Mouse (Mus musculus) kidney, postnatal 0 days (tissue): ENCODE measurements around the gene 6430628N08Rik. TPM values are rescaled to one million over a fixed set of nuclear protein-coding genes. Genes with fewer than 3 reads are reported as not detected.

Source experiments
- ATAC-seq: fragments of 200-750 bp; cut with Nextera tagmentation; replicated peaks from 2 replicates; pipeline ENCODE4 v1.8.0; 2017; ENCODE audit warnings: low read depth, moderate number of reproducible peaks, moderate TSS enrichment, moderate library complexity; ENCODE audit not compliant: low FRiP score
- DNase-seq: peaks from one replicate; pipeline ENCODE4 v3.0.0-alpha.2; 2016; ENCODE audit warnings: low spot score
- H3K27ac ChIP-seq: fragments of 300-500 bp; sonication (generic); 2 replicates; pipeline ENCODE4 v1.5.1; 2014; ENCODE audit warnings: mild to moderate bottlenecking
- H3K27me3 ChIP-seq: fragments of 300-500 bp; sonication (generic); 2 replicates; pipeline ENCODE4 v1.6.1; 2014; ENCODE audit warnings: low read length, mixed read lengths; ENCODE audit not compliant: insufficient read depth
- H3K36me3 ChIP-seq: fragments of 300-500 bp; sonication (generic); 2 replicates; pipeline ENCODE4 v1.6.1; 2014; ENCODE audit warnings: low read length, mixed read lengths; ENCODE audit not compliant: insufficient read depth
- H3K4me1 ChIP-seq: fragments of 300-500 bp; sonication (generic); replicated peaks from 2 replicates; pipeline ENCODE4 v1.6.1; 2014; ENCODE audit warnings: antibody characterized with exemption, low read length, mixed read lengths; ENCODE audit not compliant: insufficient read depth
- H3K4me2 ChIP-seq: fragments of 300-500 bp; sonication (generic); 2 replicates; pipeline ENCODE4 v1.6.1; 2014; ENCODE audit warnings: mild to moderate bottlenecking, low read length, moderate library complexity, mixed read lengths
- H3K4me3 ChIP-seq: fragments of 300-500 bp; sonication (generic); replicated peaks from 2 replicates; pipeline ENCODE4 v1.5.1; 2014; ENCODE audit warnings: low read depth, low read length
- H3K9ac ChIP-seq: fragments of 300-500 bp; sonication (generic); 2 replicates; pipeline ENCODE4 v1.6.1; 2014; ENCODE audit warnings: low read depth, low read length
- H3K9me3 ChIP-seq: fragments of 300-500 bp; sonication (generic); replicated peaks from 2 replicates; pipeline ENCODE4 v1.6.1; 2016; ENCODE audit warnings: low read length, inconsistent platforms, mixed read lengths
- CTCF ChIP-seq: IDR thresholded peaks from 2 replicates; pipeline ENCODE4 v1.5.1; 2016; ENCODE audit warnings: antibody characterized with exemption, low read depth, mild to moderate bottlenecking, moderate library complexity
- WGBS: fragments of 180-500 bp; shearing (Covaris S2); extraction: QIAGEN DNeasy Blood & Tissue Kit; methylation state at CpG from one replicate; pipeline ENCODE4 v1.1.7; 2014; 5-methylcytosine and 5-hydroxymethylcytosine counted together
- polyA plus RNA-seq: library from polyadenylated mRNA; unstranded; fragments of >200 nt; fragmentation: Nextera tagmentation; extraction: Ambion mirVana; gene quantifications from 2 replicates; pipeline ENCODE4 v1.2.1, GENCODE M21; 2015

Gene 6430628N08Rik
- polyA plus RNA-seq, 1 experiment from 2014 or later: not detected

GRCm38 (mm10) chr4:115908641-115909040 lies 18.2 kb downstream of the 6430628N08Rik start:
- WGBS: 14% methylated on average over 7 of the region's 7 CpGs
- no peak for ATAC-seq
- peaks cover 14% of the 10 kb centered on the region; the same call in 1 of the 2 replicates for H3K27me3 ChIP-seq
- no peaks in the 10 kb centered on the region for H3K4me1 ChIP-seq
- no peak overlapping the region for H3K27ac ChIP-seq
- H3K4me3 ChIP-seq: no peak overlapping the region
- DNase-seq: no peak
- no peak for TF ChIP-seq CTCF
- H3K9me3 ChIP-seq: no peaks in the 10 kb centered on the region
- H3K4me2 ChIP-seq: no peak overlapping the region
- H3K36me3 ChIP-seq: no peaks in the 10 kb centered on the region
- H3K9ac ChIP-seq: no peak overlapping the region

GRCm38 (mm10) chr4:115911586-115911985 lies 21.1 kb downstream of the 6430628N08Rik start:
- no peaks in the 10 kb centered on the region for H3K4me1 ChIP-seq
- H3K36me3 ChIP-seq: no peaks in the 10 kb centered on the region
- WGBS: 2% methylated on average over 4 of the region's 4 CpGs
- no peak overlapping the region for H3K9ac ChIP-seq
- H3K27ac ChIP-seq: no peak overlapping the region
- H3K9me3 ChIP-seq: no peaks in the 10 kb centered on the region
- no peak overlapping the region for H3K4me2 ChIP-seq
- TF ChIP-seq CTCF: no peak
- no peak for ATAC-seq
- DNase-seq: no peak
- peaks cover 16% of the 10 kb centered on the region for H3K27me3 ChIP-seq
- no peak overlapping the region for H3K4me3 ChIP-seq

- DNase-seq (no peak), ATAC-seq (no peak)
- WGBS: 59% methylated on average over 16 of the region's 16 CpGs
Measured at GRCm38 (mm10) chr4:115919911-115920310, 29.4 kb downstream of the 6430628N08Rik start.

GRCm38 (mm10) chr4:115922688-115923087 lies 32.2 kb downstream of the 6430628N08Rik start:
- no peak for TF ChIP-seq CTCF
- no peaks in the 10 kb centered on the region for H3K4me1 ChIP-seq
- H3K9ac ChIP-seq: no peak overlapping the region
- DNase-seq (no peak), ATAC-seq (no peak)
- H3K4me3 ChIP-seq: no peak overlapping the region
- 84% methylated on average over 5 of the region's 5 CpGs for WGBS
- no peaks in the 10 kb centered on the region for H3K36me3 ChIP-seq
- H3K27ac ChIP-seq: no peak overlapping the region
- peaks cover 19% of the 10 kb centered on the region for H3K27me3 ChIP-seq
- no peaks in the 10 kb centered on the region for H3K9me3 ChIP-seq
- H3K4me2 ChIP-seq: no peak overlapping the region

More at GRCm38 (mm10) chr4:115919911-115920310, 29.4 kb downstream of the 6430628N08Rik start:
- Histone ChIP-seq H3K9ac (no peak overlapping the region), H3K36me3 (no peaks in the 10 kb centered on the region), H3K9me3 (no peaks in the 10 kb centered on the region), H3K4me2 (no peak overlapping the region), H3K4me1 (no peaks in the 10 kb centered on the region), H3K27ac (no peak overlapping the region), H3K27me3 (peaks cover 30% of the 10 kb centered on the region), H3K4me3 (no peak overlapping the region)
- TF ChIP-seq CTCF: no peak

GRCm38 (mm10) chr4:115923262-115923880 lies 32.9 kb downstream of the 6430628N08Rik start:
- no peaks in the 10 kb centered on the region for H3K9me3 ChIP-seq
- WGBS: 59% methylated on average over 16 of the region's 16 CpGs
- DNase-seq (no peak), ATAC-seq (no peak)
- no peaks in the 10 kb centered on the region for H3K36me3 ChIP-seq
- no peak overlapping the region for H3K27ac ChIP-seq
- H3K4me3 ChIP-seq: no peak overlapping the region
- H3K4me2 ChIP-seq: no peak overlapping the region
- H3K27me3 ChIP-seq: peaks cover 14% of the 10 kb centered on the region
- no peak overlapping the region for H3K9ac ChIP-seq
- H3K4me1 ChIP-seq: no peaks in the 10 kb centered on the region
- TF ChIP-seq CTCF: no peak

GRCm38 (mm10) chr4:115927637-115928036 lies 37.2 kb downstream of the 6430628N08Rik start:
- H3K4me3 ChIP-seq: no peak overlapping the region
- no peak for ATAC-seq
- H3K9me3 ChIP-seq: no peaks in the 10 kb centered on the region
- no peak overlapping the region for H3K9ac ChIP-seq
- no peaks in the 10 kb centered on the region for H3K36me3 ChIP-seq
- H3K4me2 ChIP-seq: no peak overlapping the region
- H3K27ac ChIP-seq: no peak overlapping the region
- WGBS: 52% methylated on average over 7 of the region's 7 CpGs
- no peak for TF ChIP-seq CTCF
- H3K27me3 ChIP-seq: peaks cover 45% of the 10 kb centered on the region
- DNase-seq: no peak
- H3K4me1 ChIP-seq: no peaks in the 10 kb centered on the region
